Mouse (Mus musculus): ENCODE data around the gene Slc16a9.
"Not testable (repeated sequence)": the region's sequence is repeated elsewhere in the genome, so short reads cannot be mapped to it uniquely, and the experiment has no call there.

Gene Slc16a9

DNA sequence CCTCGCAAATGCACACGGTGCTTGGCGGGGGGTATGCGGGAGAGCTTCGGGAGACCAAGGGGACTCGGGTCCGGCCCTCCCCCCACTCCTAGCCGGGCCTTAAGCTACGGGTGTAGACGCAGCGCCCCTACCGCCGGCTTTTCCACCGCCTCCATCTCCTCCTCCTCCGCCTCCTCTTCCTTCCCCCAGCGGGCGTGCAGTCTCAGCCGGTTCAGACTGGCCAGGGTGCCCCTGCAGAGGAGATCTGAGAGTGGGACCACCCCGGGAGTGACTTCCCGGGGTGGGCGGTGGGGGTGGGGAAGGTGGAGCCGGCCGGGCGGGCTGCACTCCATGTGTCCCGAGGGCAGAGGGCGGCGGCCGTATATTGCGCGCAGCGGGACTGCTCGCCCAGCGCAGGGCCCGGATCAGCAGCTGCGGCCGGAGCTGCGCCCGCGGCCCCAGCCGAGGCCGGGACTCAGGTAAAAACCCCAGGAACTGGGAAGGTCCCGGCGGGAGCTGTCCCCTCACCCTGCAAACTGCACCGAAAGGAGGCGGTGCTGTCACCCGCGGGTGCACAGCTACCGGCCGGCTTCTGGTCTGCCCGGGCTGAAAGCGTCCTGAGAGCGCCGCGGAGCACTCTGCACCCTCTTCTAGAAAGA lies at the start of gene Slc16a9:
TSS of gene Slc16a9 (plus strand) at position 180 of the 638 bp plus-strand sequence.
- in situ Hi-C loops (cut with MboI; ENCODE audit: low sequenced_read_pairs), result no loop called here

DNA sequence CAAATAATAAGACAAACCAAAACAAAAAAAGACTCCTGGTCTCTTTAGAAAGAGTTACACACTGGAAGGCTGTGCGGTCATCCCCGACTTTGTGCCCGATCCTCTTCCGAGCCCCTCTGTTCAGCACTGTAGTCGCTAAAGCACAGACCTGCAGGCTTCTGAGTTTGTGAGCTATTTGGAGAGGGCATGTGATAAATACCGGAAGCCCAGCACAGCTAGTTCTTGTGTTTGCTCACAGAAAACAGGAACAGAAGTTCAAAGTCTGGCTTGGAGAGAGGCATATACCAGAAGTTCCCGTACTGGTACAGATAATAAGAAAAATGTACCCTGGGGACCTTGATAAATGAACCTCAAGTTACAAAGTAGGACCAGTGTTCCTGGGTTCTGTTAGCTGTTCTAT lies 49.6 kb upstream of the Slc16a9 start:
- in situ Hi-C loops (cut with MboI; ENCODE audit: low sequenced_read_pairs), result no loop called here

DNA sequence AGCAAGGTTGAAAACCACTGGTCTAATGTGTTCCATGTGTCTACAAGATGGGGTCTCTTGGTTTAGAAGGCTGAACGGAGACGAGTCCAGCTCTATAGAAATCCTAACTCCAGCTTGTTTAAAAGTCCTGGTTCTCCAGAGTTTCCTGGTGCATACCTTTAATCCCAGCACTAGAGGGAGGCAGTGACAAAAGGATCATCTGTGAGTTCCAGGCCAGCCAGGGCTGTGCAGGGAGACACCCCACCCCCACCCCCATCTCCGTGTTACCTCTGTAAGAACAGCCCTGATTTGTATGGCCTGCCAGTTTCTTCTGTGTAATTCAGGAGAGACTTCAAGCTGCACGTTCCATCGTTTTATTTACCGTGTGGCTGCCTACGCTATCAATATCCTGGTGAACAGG lies 49.1 kb upstream of the Slc16a9 start:
- in situ Hi-C loops (cut with MboI; ENCODE audit: low sequenced_read_pairs), result no loop called here

DNA sequence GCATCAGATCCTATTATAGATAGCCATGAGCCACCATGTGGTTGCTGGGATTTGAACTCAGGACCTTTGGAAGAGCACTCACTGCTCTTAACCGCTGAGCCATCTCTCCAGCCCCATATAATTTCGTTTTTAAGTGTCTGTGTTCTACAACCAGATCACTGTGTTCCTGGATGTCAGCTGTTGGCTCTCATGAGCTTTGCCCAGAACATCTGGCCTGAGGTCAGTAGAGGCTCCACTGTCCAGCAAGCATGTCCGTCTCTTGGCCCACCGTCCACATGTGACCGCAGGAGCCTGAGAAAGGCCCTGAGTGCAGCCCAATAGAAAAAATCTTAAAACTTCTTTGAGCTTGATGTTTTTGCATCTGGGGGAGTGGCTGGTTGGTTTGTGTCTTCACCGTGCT lies 48.2 kb upstream of the Slc16a9 start:
- in situ Hi-C loops (cut with MboI; ENCODE audit: low sequenced_read_pairs), result no loop called here

DNA sequence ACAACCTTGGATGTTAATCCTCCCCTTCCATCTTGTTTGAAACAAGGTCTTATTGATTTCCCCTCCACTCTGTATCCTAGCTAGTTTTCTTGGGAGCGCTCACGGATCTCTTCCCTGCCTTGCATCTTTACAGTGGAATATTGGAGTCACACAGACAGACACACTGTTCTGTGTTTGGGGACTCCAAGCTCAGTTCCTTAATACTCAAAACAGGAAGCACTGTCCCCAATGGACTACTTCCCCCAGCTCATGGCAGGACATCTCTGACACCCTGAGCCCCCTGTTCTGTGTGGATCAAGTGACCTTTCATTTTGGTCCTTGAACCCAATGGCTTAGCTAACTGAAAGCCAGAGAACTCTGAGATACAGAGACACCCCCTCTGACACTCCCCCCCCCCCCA lies 47.3 kb upstream of the Slc16a9 start:
- in situ Hi-C loops (cut with MboI; ENCODE audit: low sequenced_read_pairs), result no loop called here

DNA sequence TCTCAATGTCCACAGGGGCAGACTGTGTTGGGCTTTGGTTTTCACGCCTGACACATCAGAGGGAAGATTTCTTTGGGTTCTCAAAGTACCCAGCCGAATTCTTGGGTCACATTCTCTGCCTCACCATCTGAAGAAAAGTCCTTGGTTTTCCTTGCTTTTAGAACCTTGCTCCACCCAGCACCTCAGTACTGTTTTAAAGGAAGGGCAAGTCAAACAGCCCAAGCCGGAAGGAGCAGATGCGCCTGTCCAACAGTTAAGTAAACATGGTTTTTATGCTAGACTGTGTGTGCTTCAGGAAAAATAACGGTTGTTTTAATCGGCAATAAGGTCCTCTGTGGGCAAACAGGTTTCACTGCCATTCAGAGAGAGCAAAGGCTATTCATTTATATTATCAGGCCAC lies 46.9 kb upstream of the Slc16a9 start:
- in situ Hi-C loops (cut with MboI; ENCODE audit: low sequenced_read_pairs), result no loop called here

DNA sequence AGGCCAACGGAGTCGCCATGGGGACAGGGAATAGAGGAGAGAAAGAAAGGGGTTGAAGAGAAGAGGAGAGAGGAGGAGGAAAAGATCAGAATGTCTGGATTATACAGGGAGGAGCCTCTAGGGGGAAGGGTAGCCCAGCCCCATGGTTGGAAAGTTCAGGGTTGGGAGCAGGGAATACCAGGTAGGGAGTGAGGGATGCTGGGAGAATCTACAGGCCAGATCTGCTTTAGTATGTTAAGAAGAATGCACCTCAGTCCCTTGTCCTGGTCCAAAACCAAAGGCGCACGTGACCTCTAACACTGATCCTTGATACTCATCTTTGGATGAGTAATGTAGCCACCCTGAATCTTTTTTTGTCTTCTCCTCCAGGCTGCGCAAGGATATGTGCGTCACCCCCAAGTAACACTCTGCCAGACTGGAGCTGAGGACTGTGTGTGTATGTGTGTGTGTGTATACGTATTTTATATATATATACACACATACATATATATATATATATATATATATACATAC lies 45.9 kb upstream of the Slc16a9 start:
- in situ Hi-C loops (cut with MboI; ENCODE audit: low sequenced_read_pairs), result no loop called here

DNA sequence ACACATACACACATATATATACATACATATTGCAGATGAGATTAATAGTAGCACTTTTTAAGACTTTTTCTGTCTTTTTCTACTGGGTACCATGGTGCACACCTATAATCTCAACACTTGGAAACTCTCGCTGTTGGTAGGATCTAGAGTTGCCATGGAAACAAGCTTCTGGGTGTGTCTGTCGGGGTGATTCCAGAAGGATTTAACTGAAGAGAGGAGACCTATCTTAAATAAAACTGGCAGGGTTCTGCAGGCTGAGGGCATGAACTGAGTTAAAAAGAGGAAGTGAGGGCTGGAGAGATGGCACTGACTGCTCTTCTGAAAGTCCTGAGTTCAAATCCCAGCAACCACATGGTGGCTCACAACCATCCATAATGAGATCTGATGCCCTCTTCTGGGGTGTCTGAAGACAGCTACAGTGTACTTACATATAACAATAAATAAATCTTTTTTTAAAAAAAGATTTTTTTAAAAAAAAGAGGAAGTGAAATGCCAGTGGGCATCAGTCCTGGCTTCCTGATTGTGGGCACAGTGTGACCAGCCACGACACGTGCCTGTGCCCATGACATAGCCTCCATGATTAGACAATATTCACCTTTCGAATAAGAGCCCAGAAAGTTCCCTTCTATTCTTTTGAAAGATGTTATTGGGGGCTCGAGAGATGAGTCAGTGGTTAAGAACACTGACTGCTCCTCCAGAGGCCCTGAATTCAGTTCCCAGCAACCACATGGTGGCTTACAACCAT lies 45.3 kb upstream of the Slc16a9 start:
- in situ Hi-C loops (cut with MboI; ENCODE audit: low sequenced_read_pairs), result no loop called here

DNA sequence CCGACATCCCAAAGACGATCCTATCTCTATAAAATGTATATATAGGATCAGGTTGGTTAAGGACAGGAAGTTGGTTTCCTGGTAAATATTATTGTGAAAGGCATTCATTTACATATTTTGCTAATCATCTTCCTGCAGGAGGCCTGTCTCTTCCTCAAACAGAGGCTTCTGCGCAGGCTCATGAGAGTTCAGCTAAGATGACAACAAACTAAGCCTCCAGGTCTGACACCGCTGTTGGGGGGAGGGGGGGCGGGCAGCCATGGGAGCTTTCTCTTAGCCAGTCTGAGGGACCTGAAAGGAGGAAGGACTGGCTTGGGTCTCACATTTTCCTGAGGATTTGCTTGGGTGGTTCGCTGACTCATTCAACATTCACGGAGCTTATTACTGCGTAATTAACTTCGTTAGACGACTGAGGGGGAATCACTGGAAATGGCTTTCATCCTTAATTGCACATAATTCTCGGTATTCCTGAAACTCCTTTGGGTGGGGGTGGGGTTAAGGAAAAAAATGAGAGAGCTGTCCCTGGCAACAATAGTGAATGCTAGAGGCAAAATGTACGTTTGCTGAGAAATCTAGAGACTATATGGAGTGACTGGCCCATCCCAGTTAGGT lies 43.9 kb upstream of the Slc16a9 start:
- in situ Hi-C loops (cut with MboI; ENCODE audit: low sequenced_read_pairs), result no loop called here

DNA sequence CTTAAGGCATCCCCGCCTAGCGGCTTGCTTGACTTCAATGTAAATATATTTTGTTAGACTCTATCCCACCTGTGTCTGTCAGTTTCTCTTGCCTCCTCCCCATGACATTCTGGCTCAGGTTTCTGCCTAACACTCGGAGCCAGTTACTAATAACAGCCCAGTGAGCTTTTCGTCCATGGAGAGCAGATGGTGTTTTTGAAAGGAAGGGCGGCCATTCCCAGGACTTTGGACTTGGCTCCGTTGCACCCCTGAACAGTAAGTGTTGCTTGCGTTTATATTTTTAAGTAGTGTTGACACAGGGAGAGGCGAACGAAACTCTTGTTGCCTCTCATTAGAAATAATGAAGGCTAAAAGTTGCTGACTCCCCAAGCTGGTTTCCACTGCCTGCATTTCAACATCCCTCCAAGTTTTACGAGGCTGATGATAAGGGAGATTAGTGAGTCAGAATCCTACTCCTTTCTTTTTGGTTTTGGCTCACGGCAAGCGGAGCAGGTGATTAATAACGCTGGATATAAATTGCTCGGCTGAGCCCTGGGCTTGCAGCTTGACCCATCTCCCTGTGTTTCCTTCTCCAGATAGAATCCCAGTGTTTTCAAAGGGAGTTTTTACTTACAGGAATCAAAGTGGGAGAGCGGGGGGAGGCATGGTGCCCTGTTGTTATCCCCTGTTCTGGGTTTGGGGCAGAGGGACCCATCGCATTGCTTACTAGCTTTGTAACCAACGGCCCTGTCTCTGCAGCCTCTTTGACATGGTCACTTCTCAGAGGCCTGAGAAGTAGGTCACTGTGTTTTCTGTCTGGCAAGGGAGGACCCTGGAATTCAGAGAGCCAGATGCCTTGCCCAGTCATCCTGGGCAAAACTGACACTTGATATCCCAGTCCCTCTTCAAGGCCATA lies 40.1 kb upstream of the Slc16a9 start, which contains the start of gene Mrln:
TSS of gene Mrln (plus strand) at position 160 of the 895 bp plus-strand sequence.
- in situ Hi-C loops (cut with MboI; ENCODE audit: low sequenced_read_pairs), result no loop called here

DNA sequence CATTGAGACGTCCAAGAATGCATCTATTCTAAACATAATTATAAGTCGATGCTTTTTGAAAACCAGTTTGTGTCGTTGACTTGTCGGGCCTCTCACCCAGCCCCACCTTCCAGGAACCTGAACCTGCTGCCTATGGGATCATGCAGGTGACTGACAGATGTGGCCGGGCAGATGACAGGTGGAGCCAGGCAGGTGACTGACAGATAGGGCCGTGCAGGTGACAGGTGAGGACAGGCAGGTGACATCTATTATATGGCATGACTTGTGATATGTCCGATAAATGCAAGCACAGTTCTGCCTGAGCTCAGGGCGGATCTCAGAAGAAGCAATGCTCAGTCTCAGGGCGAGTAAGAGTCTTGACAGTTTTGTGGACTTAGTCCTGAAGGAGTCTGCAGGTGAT lies 33.6 kb upstream of the Slc16a9 start:
- in situ Hi-C loops (cut with MboI; ENCODE audit: low sequenced_read_pairs), result no loop called here

DNA sequence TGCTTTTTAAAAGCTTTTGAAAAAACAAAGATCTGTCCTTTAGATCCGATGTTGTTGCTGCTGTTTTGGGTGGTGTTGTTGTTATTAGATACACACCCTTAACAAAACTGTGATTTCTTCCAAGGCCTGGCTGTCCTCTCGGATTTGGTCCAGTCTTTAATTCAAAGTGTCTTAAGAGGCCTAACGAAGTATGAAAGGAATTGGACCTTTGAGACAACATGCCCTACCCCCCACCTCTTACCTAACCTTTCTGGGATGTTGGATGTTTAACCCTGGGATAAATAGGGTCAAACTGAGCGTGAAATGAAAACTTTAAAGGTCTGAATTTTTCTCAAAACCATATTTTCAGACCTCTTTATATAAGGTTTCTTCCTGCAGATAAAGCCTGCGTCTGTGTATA lies 23.9 kb upstream of the Slc16a9 start:
- in situ Hi-C loops (cut with MboI; ENCODE audit: low sequenced_read_pairs), result no loop called here

DNA sequence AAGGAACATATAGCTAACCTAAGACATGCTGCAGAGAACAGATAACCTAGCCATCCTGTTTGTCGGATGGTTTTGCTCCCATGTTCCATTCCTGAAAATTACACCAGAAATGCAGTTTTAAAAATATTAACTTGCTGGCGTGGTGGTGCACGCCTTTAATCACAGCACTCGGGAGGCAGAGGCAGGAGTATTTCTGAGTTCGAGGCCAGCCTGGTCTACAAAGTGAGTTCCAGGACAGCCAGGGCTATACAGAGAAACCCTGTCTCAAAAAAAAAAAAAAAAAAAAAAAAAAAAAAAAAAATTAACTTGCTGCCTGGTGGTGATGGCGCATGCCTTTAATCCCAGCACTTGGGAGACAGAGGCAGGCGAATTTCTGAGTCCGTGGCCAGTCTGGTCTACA lies 22.7 kb upstream of the Slc16a9 start:
- in situ Hi-C loops (cut with MboI; ENCODE audit: low sequenced_read_pairs), result not testable (repeated sequence)

DNA sequence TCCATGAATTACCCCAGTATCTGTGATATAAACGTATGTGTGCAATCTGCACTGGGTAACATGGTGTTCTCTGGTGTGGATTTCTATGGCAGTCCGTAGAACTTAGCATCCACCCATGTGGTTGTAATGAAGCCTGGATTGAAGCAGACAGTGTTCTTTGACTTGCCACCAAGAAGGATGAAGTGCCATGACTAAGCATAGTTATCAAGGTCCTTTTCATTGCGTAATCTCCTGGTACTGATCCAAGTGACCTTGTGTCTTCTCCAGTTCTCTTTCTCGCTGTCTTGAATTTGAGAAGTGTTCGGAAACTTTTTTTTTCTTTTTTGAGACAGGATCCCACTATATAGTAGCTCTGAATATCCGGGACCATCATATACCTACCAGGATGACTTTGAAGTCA lies 20.3 kb upstream of the Slc16a9 start:
- in situ Hi-C loops (cut with MboI; ENCODE audit: low sequenced_read_pairs), result no loop called here

DNA sequence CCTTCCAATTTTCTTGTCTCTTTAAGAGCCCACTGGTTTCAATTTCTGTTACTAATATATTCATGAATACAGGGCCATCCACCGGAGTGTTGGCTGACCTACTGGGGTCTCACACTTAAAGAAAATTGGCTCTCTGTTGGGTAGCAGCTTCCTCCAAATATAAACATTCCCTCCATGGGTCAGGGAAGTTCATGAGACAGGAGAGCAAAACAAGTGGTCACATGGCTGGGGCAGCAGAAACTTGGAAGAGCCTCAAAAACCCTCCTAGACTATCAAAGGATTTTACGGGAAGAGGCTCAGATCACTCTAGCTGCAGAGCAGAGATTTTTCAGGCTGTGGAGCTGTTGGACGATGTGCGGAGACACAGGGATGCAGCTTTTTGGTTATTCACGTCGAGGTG lies 19.1 kb upstream of the Slc16a9 start:
- in situ Hi-C loops (cut with MboI; ENCODE audit: low sequenced_read_pairs), result no loop called here

DNA sequence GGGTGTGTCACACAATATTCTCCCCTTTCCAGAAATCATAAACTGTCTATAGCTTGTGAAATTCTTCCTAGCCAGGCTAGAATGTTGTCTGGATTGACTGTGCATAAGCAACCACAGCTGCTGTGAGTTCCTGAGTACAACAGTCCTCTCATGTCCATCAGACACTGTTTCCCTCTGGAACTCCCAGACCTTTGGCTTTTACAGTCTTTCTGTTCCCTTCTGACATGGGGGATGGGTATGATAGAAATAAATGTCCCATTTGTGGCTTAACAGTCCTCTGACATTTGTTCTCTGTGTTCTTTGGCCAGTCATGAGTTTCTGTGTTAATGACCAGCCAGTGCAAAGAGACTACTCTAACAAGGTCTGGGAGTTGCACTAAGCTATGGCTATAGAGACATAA lies 18.3 kb upstream of the Slc16a9 start:
- in situ Hi-C loops (cut with MboI; ENCODE audit: low sequenced_read_pairs), result no loop called here

DNA sequence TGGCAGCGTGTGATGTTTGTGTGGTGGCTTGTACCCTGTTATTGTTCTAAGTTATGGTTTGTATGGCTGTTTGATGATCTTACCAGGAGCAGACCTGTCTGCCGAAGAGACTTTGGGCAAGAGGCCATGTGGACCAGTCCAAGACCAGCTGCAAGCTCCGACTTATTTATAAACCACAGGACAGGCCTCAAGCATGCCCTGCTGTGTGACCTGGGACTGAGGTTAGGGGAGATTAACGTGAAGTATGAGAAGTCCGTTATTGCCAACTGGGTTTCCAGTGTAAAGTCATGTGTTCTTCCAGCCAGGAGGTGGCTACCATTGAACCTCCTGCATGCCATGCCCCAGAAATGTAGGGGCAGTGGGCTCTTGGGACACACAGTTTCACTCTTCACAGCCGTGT lies 14.5 kb upstream of the Slc16a9 start:
- in situ Hi-C loops (cut with MboI; ENCODE audit: low sequenced_read_pairs), result no loop called here

DNA sequence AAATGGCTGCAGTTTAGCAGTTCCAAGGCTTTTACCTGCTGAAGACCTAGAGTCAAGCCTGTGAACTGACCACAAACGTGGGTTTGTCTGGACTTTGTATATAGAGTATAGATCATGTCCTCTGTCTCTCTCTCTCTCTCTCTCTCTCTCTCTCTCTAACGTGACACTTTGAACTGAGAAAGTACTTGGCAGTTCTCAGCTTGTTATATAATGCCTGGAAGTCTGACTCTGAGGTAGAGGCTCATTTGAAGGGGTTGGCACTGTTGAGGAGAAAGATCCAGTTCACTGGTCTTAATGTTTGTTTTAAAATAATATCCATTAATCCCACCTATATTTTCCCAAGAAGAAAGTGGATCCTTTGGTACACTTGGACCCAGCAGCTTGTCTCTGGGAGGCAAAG lies 7.0 kb upstream of the Slc16a9 start:
- in situ Hi-C loops (cut with MboI; ENCODE audit: low sequenced_read_pairs), result no loop called here

DNA sequence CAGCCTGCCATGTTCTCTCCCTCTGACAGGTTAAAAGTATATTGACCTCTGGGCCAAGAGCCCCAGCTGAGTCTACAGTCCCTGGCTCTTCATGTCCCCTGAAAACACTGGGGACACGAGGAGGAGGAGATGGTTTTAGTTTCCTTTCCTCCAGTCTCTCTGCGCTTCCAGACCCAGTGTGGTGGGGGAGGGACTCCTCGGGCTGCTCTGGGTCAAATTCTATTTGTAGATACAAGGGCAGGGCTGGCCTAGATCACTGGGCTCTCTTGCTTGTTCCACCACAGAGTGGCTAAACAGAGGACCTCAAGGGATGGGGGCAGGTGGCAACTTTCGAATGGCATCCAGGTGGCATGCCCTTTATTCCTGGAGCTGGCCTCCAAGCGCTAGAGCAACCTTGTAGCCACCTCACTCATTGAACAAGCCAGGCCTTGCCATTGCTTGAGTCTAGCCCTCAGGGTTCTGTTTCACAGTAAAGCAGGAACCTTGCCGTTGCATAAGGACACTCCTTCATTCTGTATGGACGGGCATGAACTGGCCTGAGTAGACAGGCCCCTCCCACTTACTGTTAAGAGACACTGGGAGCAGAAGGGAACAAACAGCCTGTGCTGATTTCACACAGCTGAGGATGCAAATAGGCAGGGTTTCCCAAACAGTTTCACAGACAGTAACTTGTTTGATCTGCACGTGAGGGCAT lies 2.0 kb upstream of the Slc16a9 start:
- in situ Hi-C loops (cut with MboI; ENCODE audit: low sequenced_read_pairs), result no loop called here

DNA sequence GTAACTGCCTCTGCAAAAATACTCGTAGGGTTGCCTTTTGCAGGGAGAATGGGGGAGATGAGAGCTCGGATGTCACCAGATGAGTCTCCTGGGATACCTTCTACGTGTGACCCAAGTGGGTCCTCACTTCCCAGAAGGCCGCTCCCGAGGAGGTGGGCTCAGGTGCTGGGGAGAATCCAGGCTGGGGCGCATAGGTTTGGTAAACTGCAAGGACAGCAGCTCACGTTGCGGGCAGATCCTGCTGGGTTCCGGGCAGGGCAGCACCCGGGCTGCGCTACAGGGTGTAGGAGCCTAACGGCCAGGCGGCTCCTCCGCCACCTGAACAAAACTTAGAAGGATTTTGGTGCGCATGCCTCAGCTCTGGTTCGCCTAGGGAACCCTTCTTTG lies 652 bp downstream of the Slc16a9 start:
- in situ Hi-C loops (cut with MboI; ENCODE audit: low sequenced_read_pairs), result no loop called here
